Mouse (Mus musculus) liver, embryonic 11.5 days (tissue): ENCODE measurements around the gene Prr14. TPM values are rescaled to one million over a fixed set of nuclear protein-coding genes. Genes with fewer than 3 reads are reported as not detected.

Experiments used
- ATAC-seq: fragments of 200-750 bp; cut with Nextera tagmentation; replicated peaks from 2 replicates; pipeline ENCODE4 v1.8.0; 2017; ENCODE audit warnings: moderate number of reproducible peaks, mild to moderate bottlenecking, moderate TSS enrichment, moderate library complexity; ENCODE audit not compliant: low FRiP score
- DNase-seq: peaks from one replicate; pipeline ENCODE4 v3.0.0-alpha.2; 2017; ENCODE audit warnings: low spot score
- H3K27ac ChIP-seq: fragments of 300-500 bp; sonication (generic); 2 replicates; pipeline ENCODE4 v1.5.1; 2014; ENCODE audit warnings: mild to moderate bottlenecking, low read depth, low read length, control low read depth
- H3K27me3 ChIP-seq: fragments of 300-500 bp; sonication (generic); replicated peaks from 2 replicates; pipeline ENCODE4 v1.6.1; 2014; ENCODE audit warnings: low read length, mixed read lengths; ENCODE audit not compliant: control insufficient read depth, insufficient read depth
- H3K36me3 ChIP-seq: fragments of 300-500 bp; sonication (generic); 2 replicates; pipeline ENCODE4 v1.6.1; 2014; ENCODE audit warnings: mild to moderate bottlenecking, low read length, moderate library complexity, mixed read lengths; ENCODE audit not compliant: control insufficient read depth, insufficient read depth
- H3K4me1 ChIP-seq: fragments of 300-500 bp; sonication (generic); replicated peaks from 2 replicates; pipeline ENCODE4 v1.6.1; 2014; ENCODE audit warnings: low read length, mixed read lengths; ENCODE audit not compliant: control insufficient read depth, insufficient read depth
- H3K4me2 ChIP-seq: fragments of 300-500 bp; sonication (generic); 2 replicates; pipeline ENCODE4 v1.6.1; 2014; ENCODE audit warnings: mild to moderate bottlenecking, control low read depth, moderate library complexity
- H3K4me3 ChIP-seq: fragments of 300-500 bp; sonication (generic); 2 replicates; pipeline ENCODE4 v1.5.1; 2014; ENCODE audit warnings: low read depth, low read length, control low read depth
- H3K9ac ChIP-seq: fragments of 300-500 bp; sonication (generic); 2 replicates; pipeline ENCODE4 v1.6.1; 2014; ENCODE audit warnings: low read depth, low read length, control low read depth
- H3K9me3 ChIP-seq: fragments of 300-500 bp; sonication (generic); 2 replicates; pipeline ENCODE4 v1.6.1; 2016; ENCODE audit warnings: low read length, inconsistent platforms, mixed read lengths; ENCODE audit not compliant: control insufficient read depth
- WGBS: fragments of 180-500 bp; shearing (Covaris S2); extraction: QIAGEN DNeasy Blood & Tissue Kit; methylation state at CpG from one replicate; pipeline ENCODE4 v1.1.7; 2014; 5-methylcytosine and 5-hydroxymethylcytosine counted together
- polyA plus RNA-seq: library from polyadenylated mRNA; unstranded; fragments of >200 nt; fragmentation: Nextera tagmentation; extraction: Ambion mirVana; gene quantifications from 2 replicates; pipeline ENCODE4 v1.2.1, GENCODE M21; 2014

The Prr14 gene
- polyA plus RNA-seq, 1 experiment from 2014 or later: 40.6 TPM

DNA sequence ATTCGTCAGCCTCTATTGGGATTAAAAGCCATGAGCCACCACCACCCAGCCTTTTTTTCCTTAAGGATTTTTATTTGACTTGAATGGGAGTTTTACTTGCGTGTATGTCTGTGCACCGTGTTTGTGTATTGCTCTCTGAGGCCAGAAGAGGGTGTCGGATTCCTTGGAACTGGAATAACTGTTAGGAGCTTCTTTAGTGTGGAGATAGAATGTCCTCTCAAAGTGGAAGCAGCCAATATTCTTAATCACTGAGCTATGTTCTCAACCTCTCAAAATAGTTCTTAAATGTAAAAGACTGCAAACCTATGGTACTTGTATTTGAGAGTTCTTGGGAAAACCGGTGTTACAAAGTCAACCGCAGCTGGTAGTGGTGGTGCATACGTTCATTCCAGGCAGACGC, 51.8 kb downstream of the Prr14 start:
- peak overlapping the region; percentile 73 for H3K4me2 ChIP-seq
- H3K4me3 ChIP-seq: peak overlapping the region; percentile 79
- no peaks in the 10 kb centered on the region for H3K9me3 ChIP-seq
- peak overlapping the region; percentile 94 for H3K27ac ChIP-seq
- peaks cover 15% of the 10 kb centered on the region for H3K36me3 ChIP-seq
- peak overlapping the region; percentile 82 for H3K9ac ChIP-seq
- H3K27me3 ChIP-seq: no peaks in the 10 kb centered on the region
- DNase-seq (no peak), ATAC-seq (no peak)
- H3K4me1 ChIP-seq: peaks cover 6% of the 10 kb centered on the region; the same call in 1 of the 2 replicates
- WGBS: 38% methylated on average over 8 of the region's 8 CpGs

DNA sequence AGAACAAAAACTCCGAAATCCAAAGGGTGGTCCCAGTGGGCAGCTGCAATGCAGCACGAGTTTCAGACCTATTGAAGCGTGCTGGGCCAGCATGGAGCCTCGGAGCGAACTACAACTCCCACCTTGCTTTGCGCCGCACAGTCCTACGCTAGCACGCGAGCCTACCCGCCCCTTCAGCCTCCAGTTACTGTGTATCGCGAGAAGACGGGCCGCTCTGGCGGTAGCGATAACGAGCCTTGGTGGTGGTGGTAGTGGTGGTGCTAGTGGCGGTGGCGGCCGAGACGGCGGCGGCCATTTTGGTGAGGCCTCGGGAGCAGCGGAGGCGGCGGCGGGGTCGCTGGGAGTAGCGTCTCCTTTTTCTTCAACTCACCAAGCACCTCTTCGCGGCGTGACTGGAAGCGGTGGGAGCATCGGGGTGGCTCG, 52.4 kb downstream of the Prr14 start, which contains the start of gene Srcap:
Gene Srcap (plus strand): TSS at position 176 of the 423 bp plus-strand sequence.
- peaks cover 19% of the 10 kb centered on the region for H3K36me3 ChIP-seq
- peak within 1 kb of the TSS; percentile 73 for H3K4me2 ChIP-seq
- H3K9ac ChIP-seq: peak within 1 kb of the TSS; percentile 82
- DNase-seq (peak; percentile 95), ATAC-seq (peak; percentile 96)
- H3K27ac ChIP-seq: peak within 1 kb of the TSS; percentile 94
- no peaks in the 10 kb centered on the region for H3K9me3 ChIP-seq
- H3K27me3 ChIP-seq: no peaks in the 10 kb centered on the region
- peak within 1 kb of the TSS; percentile 79 for H3K4me3 ChIP-seq
- H3K4me1 ChIP-seq: peaks cover 6% of the 10 kb centered on the region; the same call in 1 of the 2 replicates
- under 1% methylated on average over 37 of the region's 37 CpGs for WGBS

DNA sequence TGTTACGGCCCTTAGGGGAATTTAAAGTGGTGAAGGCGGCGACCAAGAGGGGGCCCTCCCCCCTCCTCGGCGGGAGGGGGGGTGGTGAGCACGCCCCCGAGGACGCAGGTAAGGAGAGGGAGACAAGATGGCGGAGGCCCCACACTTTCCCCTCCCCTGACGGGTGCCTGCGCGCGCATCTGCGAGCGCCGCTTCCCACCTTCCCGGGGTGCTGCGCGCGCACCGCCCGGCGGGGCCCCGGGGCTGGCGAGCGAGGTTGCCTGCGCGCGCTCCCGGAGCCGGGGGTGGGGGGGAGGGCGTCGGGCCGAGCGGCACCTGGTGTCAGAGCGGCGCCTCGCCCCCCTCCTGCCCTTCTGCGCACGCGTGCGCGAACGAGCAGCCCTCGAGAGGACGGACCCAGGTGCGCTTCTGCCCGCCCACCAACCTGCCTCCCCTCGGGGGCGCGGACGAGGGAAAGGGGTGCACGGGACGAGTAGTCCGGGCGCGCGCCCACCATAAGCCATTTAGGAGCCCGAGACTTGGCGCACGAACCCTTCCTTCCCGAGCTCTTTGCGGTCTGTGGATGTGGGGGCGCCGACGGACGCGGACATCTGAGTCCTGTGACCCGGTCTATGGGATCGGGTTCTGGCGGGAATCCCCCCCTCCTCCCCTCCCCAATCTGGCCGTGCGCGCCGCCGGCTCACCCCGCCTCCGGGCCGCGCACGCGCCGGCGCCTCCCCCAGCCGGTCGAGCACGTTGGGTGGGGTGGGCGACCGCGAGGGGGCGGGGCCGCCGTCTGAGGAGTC, 53.0 kb downstream of the Prr14 start:
- no peaks in the 10 kb centered on the region for H3K9me3 ChIP-seq
- peaks cover 25% of the 10 kb centered on the region for H3K36me3 ChIP-seq
- peak overlapping the region; percentile 79 for H3K4me3 ChIP-seq
- DNase-seq (peak; percentile 93), ATAC-seq (peak; percentile 84)
- H3K27me3 ChIP-seq: no peaks in the 10 kb centered on the region
- WGBS: under 1% methylated on average over 60 of the region's 93 CpGs
- peak overlapping the region; percentile 94 for H3K27ac ChIP-seq
- H3K9ac ChIP-seq: peak overlapping the region; percentile 82
- peaks cover 6% of the 10 kb centered on the region; the same call in 1 of the 2 replicates for H3K4me1 ChIP-seq
- peak overlapping the region; percentile 73 for H3K4me2 ChIP-seq

DNA sequence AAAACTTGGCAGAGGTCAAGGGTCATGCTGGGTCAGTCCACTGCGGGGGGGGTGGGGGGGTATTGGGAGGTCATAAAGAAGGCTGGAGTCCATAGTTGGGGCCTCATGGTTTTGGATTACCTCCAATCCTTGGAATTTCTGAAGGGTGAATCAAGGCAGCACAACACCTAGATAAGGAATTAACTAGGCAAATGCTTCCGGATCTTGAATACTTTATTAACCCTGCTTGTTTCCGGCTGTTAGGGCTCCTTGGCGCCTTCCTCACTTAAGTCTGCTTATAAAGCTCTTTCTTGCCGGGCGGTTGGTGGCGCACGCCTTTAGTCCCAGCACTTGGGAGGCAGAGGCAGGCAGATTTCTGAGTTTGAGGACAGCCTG, 53.6 kb downstream of the Prr14 start:
- H3K4me3 ChIP-seq: peak overlapping the region; percentile 79
- no peaks in the 10 kb centered on the region for H3K9me3 ChIP-seq
- ATAC-seq (no peak), DNase-seq (no peak)
- no peaks in the 10 kb centered on the region for H3K27me3 ChIP-seq
- H3K4me2 ChIP-seq: peak overlapping the region; percentile 73
- H3K4me1 ChIP-seq: peaks cover 6% of the 10 kb centered on the region; the same call in 1 of the 2 replicates
- H3K9ac ChIP-seq: peak overlapping the region; percentile 82
- H3K36me3 ChIP-seq: peaks cover 28% of the 10 kb centered on the region
- peak overlapping the region; percentile 94 for H3K27ac ChIP-seq
- 23% methylated on average over 8 of the region's 8 CpGs for WGBS

DNA sequence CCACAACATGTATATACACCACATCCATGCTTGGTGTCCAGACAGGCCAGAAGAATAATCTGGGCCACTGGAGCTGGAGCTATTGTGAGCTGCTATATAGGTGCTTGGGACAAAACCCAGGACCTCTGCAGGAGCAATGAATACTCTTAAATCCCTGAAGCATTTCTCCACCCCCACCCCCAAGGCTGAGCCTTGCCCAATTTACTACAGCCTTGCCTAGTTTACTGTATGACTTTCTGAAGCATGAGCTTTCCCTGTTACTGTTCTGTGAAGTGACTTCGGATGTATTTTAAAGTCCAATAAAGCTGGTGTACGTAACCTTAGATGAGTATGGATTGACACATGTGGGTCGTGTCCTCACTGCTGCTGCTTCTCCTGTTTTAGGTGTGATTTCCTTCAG, 54.4 kb downstream of the Prr14 start:
- H3K4me2 ChIP-seq: peak overlapping the region; percentile 73
- WGBS: 90% methylated on average over 3 of the region's 3 CpGs
- ATAC-seq (no peak), DNase-seq (no peak)
- peaks cover 30% of the 10 kb centered on the region for H3K36me3 ChIP-seq
- peaks cover 6% of the 10 kb centered on the region; the same call in 1 of the 2 replicates for H3K4me1 ChIP-seq
- no peaks in the 10 kb centered on the region for H3K27me3 ChIP-seq
- H3K9ac ChIP-seq: 0 out of 2 replicates have a peak overlapping the region, but pooled peaks have one; percentile 8
- H3K4me3 ChIP-seq: peak overlapping the region; percentile 79
- H3K9me3 ChIP-seq: no peaks in the 10 kb centered on the region
- peak overlapping the region; percentile 94; the same call in 1 of the 2 replicates for H3K27ac ChIP-seq

DNA sequence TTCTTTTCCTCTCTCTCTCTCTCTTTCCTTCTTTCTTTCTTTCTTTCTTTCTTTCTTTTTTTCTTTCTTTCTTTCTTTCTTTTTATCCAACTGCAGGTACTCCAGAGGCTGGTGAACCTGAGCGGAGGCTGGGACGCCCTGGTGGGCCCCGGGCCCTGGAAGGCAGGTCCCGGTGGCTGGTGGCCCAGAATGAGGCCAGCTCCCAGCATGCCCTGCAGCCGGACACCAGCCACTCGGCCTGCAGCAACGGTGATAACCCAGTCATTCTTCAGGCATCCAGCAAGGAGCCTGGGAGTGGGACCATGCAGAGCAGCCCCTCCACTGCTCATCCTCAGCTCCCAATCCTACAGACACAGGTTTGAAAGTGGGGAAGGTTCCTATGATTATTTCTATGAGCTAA, 56.4 kb downstream of the Prr14 start:
- no peak overlapping the region for H3K4me2 ChIP-seq
- no peak overlapping the region for H3K27ac ChIP-seq
- H3K9ac ChIP-seq: no peak overlapping the region
- ATAC-seq: no peak
- H3K9me3 ChIP-seq: no peaks in the 10 kb centered on the region
- H3K27me3 ChIP-seq: no peaks in the 10 kb centered on the region
- H3K4me3 ChIP-seq: no peak overlapping the region
- peaks cover 6% of the 10 kb centered on the region; the same call in 1 of the 2 replicates for H3K4me1 ChIP-seq
- DNase-seq: no peak
- peaks cover 39% of the 10 kb centered on the region for H3K36me3 ChIP-seq
- 92% methylated on average over 7 of the region's 7 CpGs for WGBS

DNA sequence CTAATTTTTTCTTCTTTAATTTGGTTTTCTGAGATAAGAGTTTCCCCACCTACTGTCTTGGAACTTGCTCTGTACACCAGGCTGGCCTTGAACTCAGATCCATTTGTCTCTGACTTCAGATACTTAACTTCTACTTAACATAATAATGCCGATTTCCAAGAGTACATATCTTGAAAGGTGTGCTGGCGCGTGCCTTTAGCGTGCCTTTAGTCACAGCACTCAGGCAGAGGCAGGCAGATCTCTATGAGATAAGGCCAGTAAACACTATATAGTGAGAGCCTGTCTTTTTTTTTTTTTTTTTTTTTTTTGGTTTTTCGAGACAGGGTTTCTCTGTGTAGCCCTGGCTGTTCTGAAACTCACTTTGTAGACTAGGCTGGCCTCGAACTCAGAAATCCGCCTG, 56.9 kb downstream of the Prr14 start:
- WGBS: 92% methylated on average over 6 of the region's 7 CpGs
- ATAC-seq (no peak), DNase-seq (no peak)
- Histone ChIP-seq H3K4me1 (peaks cover 6% of the 10 kb centered on the region; the same call in 1 of the 2 replicates), H3K4me2 (no peak overlapping the region), H3K27ac (no peak overlapping the region), H3K9ac (no peak overlapping the region), H3K4me3 (no peak overlapping the region), H3K36me3 (peaks cover 43% of the 10 kb centered on the region), H3K27me3 (no peaks in the 10 kb centered on the region), H3K9me3 (no peaks in the 10 kb centered on the region)

DNA sequence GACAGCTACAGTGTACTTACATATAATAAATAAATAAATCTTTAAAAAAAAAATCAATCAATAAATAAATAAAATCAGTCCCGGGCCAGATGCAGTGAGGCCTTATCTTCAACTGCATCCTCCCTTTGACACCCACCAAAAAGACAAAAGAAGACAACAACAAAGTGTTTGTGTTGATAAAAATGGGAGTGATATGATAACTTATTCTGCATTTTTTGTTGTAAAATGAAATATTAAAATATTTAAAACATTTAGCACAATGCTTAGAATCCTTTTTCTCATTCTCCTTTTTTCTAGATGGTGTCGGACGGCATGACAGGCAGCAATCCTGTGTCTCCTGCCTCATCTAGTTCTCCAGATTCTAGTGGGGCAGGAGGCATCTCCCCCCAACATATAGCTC, 59.9 kb downstream of the Prr14 start, which contains the start of gene Gm42715:
Gene Gm42715 (plus strand): TSS at position 301 of the 400 bp plus-strand sequence.
- DNase-seq (no peak), ATAC-seq (no peak)
- H3K9me3 ChIP-seq: no peaks in the 10 kb centered on the region
- no peaks in the 10 kb centered on the region; the same call in 1 of the 2 replicates for H3K4me1 ChIP-seq
- H3K36me3 ChIP-seq: peaks cover 59% of the 10 kb centered on the region
- no peaks in the 10 kb centered on the region for H3K27me3 ChIP-seq
- no peak within 1 kb of the TSS for H3K4me3 ChIP-seq
- 90% methylated on average over 3 of the region's 3 CpGs for WGBS
- H3K4me2 ChIP-seq: no peak within 1 kb of the TSS
- H3K9ac ChIP-seq: no peak within 1 kb of the TSS
- no peak within 1 kb of the TSS for H3K27ac ChIP-seq
